Mouse (Mus musculus) T-helper 1 cell (primary cell): Measurements from ENCODE around the gene Med14.

Source experiments
- in situ Hi-C: fragments of 300-600 bp; cut with MboI, MseI; formaldehyde crosslinking; loops from one replicate; pipeline ENCODE4 v1.15.1; 2025; ENCODE audit warnings: high pct_unique_total_duplicates

The Med14 gene

DNA sequence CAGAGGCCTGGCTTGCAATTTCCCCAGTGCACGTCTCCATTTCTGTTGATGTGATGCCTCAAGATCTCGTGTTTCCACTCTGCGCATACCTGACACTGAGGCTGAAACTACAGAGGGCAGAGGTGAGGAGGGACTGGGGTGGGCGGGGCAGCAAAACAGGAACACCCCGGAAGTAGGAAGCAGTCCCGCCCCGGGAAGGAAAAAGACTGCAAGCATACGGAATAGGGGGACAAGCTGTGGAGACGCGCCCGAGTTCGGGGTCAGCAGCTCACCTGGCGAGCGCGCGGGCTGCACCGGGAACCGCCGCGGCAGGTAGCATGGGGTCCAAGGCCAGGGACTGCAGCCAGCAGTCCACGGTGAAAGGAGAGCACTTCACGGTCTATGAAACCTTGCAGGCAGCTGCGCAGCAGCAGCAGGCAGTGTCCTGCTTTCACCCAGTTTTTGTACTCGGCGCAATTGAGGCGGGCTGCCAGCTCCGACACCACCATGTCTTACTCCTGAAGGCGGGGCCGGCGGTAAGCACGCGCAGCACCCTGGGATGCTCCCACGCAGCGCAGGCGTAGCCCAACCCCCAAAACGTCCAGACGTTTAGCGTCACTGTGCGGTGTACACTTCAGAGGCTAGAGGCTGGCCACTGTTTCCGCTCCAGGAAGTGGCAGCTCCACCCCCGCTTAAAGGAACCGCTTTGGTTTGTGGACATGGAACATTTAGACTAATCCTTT is 88.7 kb downstream of the Med14 start, which contains the start of gene 1810030O07Rik:
Gene 1810030O07Rik (minus strand): TSS at position 615 of the 722 bp plus-strand sequence.
- in situ Hi-C loops, result no loop called here

GRCm38 (mm10) chrX:12653879-12654278 is 108.0 kb downstream of the Med14 start:
- in situ Hi-C loops, result no loop called here

DNA sequence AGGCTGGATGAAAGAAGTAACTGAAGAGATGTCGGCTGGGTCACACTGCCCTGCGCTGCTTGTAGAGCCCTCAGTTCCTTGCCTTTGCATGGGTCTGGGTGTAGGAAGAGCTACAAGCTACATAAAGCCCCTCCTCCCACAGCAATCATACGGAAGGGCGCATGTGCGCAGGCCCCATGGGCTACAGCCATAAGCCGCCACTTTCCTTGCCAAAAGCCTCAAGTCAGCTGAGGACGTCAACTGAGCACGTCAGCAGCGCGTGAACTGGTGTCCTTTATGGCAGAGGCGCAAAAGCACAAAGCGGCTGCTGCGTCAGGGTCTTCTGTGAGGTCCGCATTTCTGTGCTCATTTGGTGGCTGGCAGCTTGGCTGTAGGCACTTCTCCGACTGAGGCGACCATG is 110.0 kb downstream of the Med14 start:
- in situ Hi-C loops, result no loop called here

DNA sequence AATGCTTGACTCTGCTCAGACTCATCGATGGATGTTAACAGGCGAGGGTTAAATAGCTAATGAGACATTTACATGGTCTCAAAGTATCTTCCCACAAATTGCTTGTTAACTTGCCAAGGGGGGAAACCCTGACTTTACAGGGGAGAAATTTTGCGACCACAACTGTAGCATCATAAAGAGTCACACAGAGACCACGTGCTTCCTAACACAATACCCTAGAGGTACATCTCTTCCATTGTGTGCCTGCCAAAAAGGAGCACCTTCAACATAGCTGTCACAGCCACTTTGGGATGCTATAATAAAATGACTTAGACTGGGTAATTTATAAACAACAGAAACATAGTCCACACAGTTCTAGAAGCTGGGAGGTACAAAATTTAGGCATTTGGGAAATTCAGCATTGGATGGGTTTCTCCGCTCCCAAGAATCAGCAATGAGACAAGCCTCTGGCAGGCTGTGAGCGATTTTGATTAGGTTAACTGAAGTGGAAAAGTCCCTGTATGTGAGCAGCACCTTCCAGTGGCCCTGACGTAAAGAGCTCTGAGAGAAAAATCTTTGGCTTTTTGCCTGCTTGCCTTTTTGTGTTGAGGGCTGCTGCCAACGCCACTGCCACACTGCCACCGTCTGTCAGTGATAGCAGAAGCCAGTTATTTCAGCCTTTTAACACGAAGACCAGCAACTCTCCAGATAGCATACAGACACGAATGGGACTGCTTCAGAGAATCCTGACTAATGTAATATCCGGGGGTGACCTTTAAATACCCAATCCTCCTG is 116.2 kb downstream of the Med14 start:
- in situ Hi-C loops, result no loop called here

GRCm38 (mm10) chrX:12644976-12645375 is 116.9 kb downstream of the Med14 start:
- in situ Hi-C loops, result no loop called here
